Mouse (Mus musculus): ENCODE measurements around the gene Tmbim4.
"Not testable (repeated sequence)": the region's sequence is repeated elsewhere in the genome, so short reads cannot be mapped to it uniquely, and the experiment has no call there.

DNA sequence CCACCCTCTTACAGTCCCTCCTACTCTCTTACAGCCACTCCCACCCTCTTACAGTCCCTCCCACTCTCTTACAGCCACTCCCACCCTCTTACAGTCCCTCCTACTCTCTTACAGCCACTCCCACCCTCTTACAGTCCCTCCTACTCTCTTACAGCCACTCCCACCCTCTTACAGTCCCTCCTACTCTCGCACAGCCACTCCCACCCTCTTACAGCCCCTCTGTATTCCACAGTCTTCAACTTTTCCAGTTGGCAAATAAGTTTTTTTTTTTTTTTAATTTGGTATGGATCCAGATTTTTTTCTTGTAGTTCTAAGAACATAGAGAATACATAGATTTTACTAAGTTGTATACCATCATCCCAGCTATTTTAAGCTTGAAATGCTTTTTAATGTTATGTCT, 15.7 kb downstream of the Tmbim4 start:
- TF ChIP-seq EP300, CTCF (IDR thresholded peaks at IDR 0.05; ENCODE audit: low read depth): not testable (repeated sequence)
